Mouse (Mus musculus): ENCODE measurements around the gene C530008M17Rik. TPM values are rescaled to one million over a fixed set of nuclear protein-coding genes. Genes with fewer than 3 reads are reported as not detected.

Gene C530008M17Rik
- polyA plus RNA-seq, 1 experiment, result not detected

GRCm38 (mm10) chr5:76674022-76674653 is 17.8 kb downstream of the C530008M17Rik start:
- TF ChIP-seq POLR2A (IDR thresholded peaks at IDR 0.05; ENCODE audit: insufficient read depth, low read depth, low read length) (no peak), CTCF (IDR thresholded peaks at IDR 0.05; ENCODE audit: insufficient read depth, low read depth, low read length) (no peak)
- no peak overlapping the region for H3K4me3 ChIP-seq (ENCODE audit: insufficient read depth, low read depth, low read length)
- H3K4me1 ChIP-seq (ENCODE audit: control insufficient read depth, insufficient read depth, low read length), result peaks cover 5% of the 10 kb centered on the region; the same call in 1 of the 2 replicates
- 98% methylated on average over 5 of the region's 5 CpGs for WGBS
- H3K27ac ChIP-seq (ENCODE audit: insufficient read depth, low read depth, low read length), result no peak overlapping the region

GRCm38 (mm10) chr5:76675369-76675768 is 19.1 kb downstream of the C530008M17Rik start:
- TF ChIP-seq CTCF (IDR thresholded peaks at IDR 0.05; ENCODE audit: insufficient read depth, low read depth, low read length), result no peak
- TF ChIP-seq POLR2A (IDR thresholded peaks at IDR 0.05; ENCODE audit: insufficient read depth, low read depth, low read length), result no peak
- Histone ChIP-seq H3K4me3 (ENCODE audit: insufficient read depth, low read depth, low read length) (no peak overlapping the region), H3K4me1 (ENCODE audit: control insufficient read depth, insufficient read depth, low read length) (no peaks in the 10 kb centered on the region), H3K27ac (ENCODE audit: insufficient read depth, low read depth, low read length) (no peak overlapping the region)
- 62% methylated on average over 4 of the region's 4 CpGs for WGBS

GRCm38 (mm10) chr5:76680959-76681358 is 24.6 kb downstream of the C530008M17Rik start:
- 84% methylated on average over 3 of the region's 3 CpGs for WGBS
- Histone ChIP-seq H3K4me3 (ENCODE audit: insufficient read depth, low read depth, low read length) (no peak overlapping the region), H3K4me1 (ENCODE audit: control insufficient read depth, insufficient read depth, low read length) (peaks cover 6% of the 10 kb centered on the region), H3K27ac (ENCODE audit: insufficient read depth, low read depth, low read length) (no peak overlapping the region)
- TF ChIP-seq POLR2A (IDR thresholded peaks at IDR 0.05; ENCODE audit: insufficient read depth, low read depth, low read length), result no peak
- no peak for TF ChIP-seq CTCF (IDR thresholded peaks at IDR 0.05; ENCODE audit: insufficient read depth, low read depth, low read length)

GRCm38 (mm10) chr5:76681895-76682656 is 25.8 kb downstream of the C530008M17Rik start:
- Histone ChIP-seq H3K4me3 (ENCODE audit: insufficient read depth, low read depth, low read length) (no peak overlapping the region), H3K27ac (ENCODE audit: insufficient read depth, low read depth, low read length) (no peak overlapping the region), H3K4me1 (ENCODE audit: control insufficient read depth, insufficient read depth, low read length) (peaks cover 6% of the 10 kb centered on the region)
- TF ChIP-seq CTCF (IDR thresholded peaks at IDR 0.05; ENCODE audit: insufficient read depth, low read depth, low read length), result no peak
- no peak for TF ChIP-seq POLR2A (IDR thresholded peaks at IDR 0.05; ENCODE audit: insufficient read depth, low read depth, low read length)
- 64% methylated on average over 4 of the region's 4 CpGs for WGBS

- no peak overlapping the region for H3K27ac ChIP-seq (ENCODE audit: insufficient read depth, low read depth, low read length)
- peaks cover 6% of the 10 kb centered on the region for H3K4me1 ChIP-seq (ENCODE audit: control insufficient read depth, insufficient read depth, low read length)
- no peak overlapping the region for H3K4me3 ChIP-seq (ENCODE audit: insufficient read depth, low read depth, low read length)
- 38% methylated on average over 5 of the region's 5 CpGs for WGBS
- TF ChIP-seq CTCF (IDR thresholded peaks at IDR 0.05; ENCODE audit: insufficient read depth, low read depth, low read length), result no peak
- TF ChIP-seq POLR2A (IDR thresholded peaks at IDR 0.05; ENCODE audit: insufficient read depth, low read depth, low read length), result no peak
Measured at GRCm38 (mm10) chr5:76683455-76683854, 27.1 kb downstream of the C530008M17Rik start.

GRCm38 (mm10) chr5:76684658-76685605 is 28.6 kb downstream of the C530008M17Rik start:
- no peak overlapping the region for H3K27ac ChIP-seq (ENCODE audit: insufficient read depth, low read depth, low read length)
- WGBS, result 89% methylated on average over 15 of the region's 15 CpGs
- H3K4me3 ChIP-seq (ENCODE audit: insufficient read depth, low read depth, low read length), result no peak overlapping the region
- peaks cover 6% of the 10 kb centered on the region for H3K4me1 ChIP-seq (ENCODE audit: control insufficient read depth, insufficient read depth, low read length)
- TF ChIP-seq CTCF (IDR thresholded peaks at IDR 0.05; ENCODE audit: insufficient read depth, low read depth, low read length), result no peak
- TF ChIP-seq POLR2A (IDR thresholded peaks at IDR 0.05; ENCODE audit: insufficient read depth, low read depth, low read length), result no peak

- 86% methylated on average over 10 of the region's 10 CpGs for WGBS
- TF ChIP-seq CTCF (IDR thresholded peaks at IDR 0.05; ENCODE audit: insufficient read depth, low read depth, low read length) (no peak), POLR2A (IDR thresholded peaks at IDR 0.05; ENCODE audit: insufficient read depth, low read depth, low read length) (no peak)
- peaks cover under 1% of the 10 kb centered on the region; the same call in 1 of the 2 replicates for H3K4me1 ChIP-seq (ENCODE audit: control insufficient read depth, insufficient read depth, low read length)
- H3K27ac ChIP-seq (ENCODE audit: insufficient read depth, low read depth, low read length), result no peak overlapping the region
- H3K4me3 ChIP-seq (ENCODE audit: insufficient read depth, low read depth, low read length), result no peak overlapping the region
Measured at GRCm38 (mm10) chr5:76687961-76688600, 31.8 kb downstream of the C530008M17Rik start.

GRCm38 (mm10) chr5:76688643-76689042 is 32.3 kb downstream of the C530008M17Rik start:
- Histone ChIP-seq H3K4me3 (ENCODE audit: insufficient read depth, low read depth, low read length) (no peak overlapping the region), H3K27ac (ENCODE audit: insufficient read depth, low read depth, low read length) (no peak overlapping the region), H3K4me1 (ENCODE audit: control insufficient read depth, insufficient read depth, low read length) (no peaks in the 10 kb centered on the region; the same call in 1 of the 2 replicates)
- TF ChIP-seq CTCF (IDR thresholded peaks at IDR 0.05; ENCODE audit: insufficient read depth, low read depth, low read length) (no peak), POLR2A (IDR thresholded peaks at IDR 0.05; ENCODE audit: insufficient read depth, low read depth, low read length) (no peak)
- WGBS, result 69% methylated on average over 6 of the region's 6 CpGs

All from olfactory bulb, adult 2 months (tissue).